Mouse (Mus musculus) right cerebral cortex, adult 2 months (tissue): ENCODE results near the gene Insyn1.

Experiments used
- DNase-seq, 2 experiments: peaks; one replicate each; pipeline ENCODE4 v3.0.0; 2021 to 2022; ENCODE audit warnings: low spot score in 2 of 2

Insyn1 gene

DNA sequence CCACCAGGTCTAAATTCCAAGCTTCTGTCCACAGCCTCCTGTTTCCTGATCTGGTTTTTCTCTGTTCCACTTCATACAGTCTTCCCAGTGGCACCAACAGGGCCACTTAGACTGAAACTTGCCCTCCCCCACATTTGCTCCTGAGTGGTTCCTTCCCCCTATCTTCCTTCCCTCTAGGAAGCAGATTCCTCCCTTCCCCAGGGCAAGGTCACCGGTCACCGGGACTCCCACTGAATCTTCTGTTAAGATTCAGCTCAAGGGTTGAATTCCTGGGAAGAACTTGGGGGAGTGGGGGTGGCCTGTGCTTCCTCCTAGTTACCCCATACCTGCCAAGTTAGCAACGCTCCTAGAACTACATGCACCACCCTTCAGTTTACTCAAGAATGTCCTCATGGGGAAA lies 1.3 kb upstream of the Insyn1 start:
- DNase-seq = no peak

DNA sequence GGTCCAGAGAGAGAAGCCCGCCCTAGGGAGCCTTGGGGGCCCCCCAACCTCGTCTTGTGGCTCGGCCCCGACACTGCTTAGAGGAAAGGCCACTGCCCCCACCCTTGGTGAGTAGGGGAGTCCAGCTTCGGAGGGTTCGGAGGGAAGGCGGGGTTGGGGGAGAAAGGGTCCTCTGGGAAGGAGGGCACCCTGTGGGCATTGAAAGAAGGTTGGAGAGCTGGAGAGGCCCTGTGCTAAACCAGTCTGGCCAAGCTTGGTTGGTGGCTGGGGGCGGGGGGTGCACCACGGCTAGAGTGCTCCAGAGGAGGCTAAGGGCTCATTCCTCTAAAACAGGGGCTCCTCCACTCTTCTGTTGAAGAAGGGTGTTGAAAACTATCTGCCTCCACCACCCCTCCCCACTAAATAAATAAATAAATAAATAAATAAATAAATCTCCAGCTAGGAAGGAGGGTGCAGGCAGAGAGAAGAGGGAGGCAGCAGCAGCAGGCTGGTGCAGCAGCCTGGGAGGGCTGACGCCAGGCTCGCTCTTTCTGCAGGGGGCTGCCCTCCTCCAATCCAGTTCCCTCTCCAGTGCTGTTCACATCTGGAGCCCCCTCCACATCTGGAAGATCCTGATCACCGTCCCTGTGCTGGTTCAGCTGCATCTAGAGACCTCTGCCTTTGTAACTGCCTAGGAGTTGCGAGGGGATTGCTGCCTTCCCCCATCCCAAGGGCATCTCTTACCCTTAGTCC lies 896 bp downstream of the Insyn1 start:
- no peak for DNase-seq

DNA sequence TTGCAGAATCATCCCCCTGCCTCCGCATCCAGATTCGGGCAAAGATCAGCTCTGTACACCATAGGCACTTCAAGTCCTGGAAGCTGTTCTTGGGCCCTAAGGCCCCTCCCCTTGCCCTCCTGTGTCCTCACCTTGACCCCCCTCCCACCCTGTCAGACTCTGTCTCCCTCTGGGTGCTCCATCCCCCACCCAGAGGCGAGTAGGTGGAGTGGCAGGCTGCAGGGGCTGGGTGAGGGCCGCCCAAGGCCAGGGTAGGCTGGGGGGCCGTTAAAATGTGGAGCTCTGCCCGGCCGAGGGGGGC lies 1.4 kb downstream of the Insyn1 start:
- no peak for DNase-seq

DNA sequence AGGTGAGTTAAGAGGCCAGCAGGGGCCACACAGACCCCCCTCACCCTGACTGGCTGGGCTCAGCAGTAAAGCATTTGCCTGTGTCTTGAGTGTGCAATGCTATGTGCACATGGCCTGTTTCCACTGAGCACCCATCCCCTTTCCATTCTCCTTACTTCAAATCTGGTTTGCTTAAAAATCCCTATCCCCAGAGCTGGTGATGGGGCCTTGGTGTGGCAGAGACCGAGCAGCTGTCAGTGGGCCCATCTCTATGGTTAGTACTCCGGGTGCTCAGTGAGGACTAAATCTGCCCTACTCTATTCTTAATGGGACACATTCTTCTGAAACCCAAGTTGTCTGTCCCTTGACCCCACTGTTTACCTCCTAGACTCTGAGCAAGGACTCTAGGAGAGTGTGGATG lies 2.0 kb downstream of the Insyn1 start:
- no peak for DNase-seq

DNA sequence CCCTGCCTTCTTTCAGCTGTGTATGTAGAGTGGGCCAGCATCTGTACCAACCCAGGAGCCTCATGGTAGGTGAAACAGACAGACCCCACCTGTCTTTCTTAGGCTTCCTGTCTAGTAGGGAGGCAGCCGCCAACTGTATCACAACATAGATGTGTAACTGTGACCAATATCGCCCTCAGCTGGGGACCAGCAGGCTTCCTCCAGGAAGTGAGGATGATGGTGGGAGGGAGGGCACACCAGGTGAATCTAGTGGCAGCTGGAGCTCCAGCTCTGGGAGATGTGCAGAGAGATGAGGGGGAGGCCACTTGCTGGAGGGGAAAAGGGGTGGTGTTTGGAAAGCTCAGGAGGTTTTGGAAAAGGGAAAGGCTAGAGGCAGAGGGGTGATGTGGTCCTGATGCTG lies 6.6 kb downstream of the Insyn1 start:
- no peak for DNase-seq

DNA sequence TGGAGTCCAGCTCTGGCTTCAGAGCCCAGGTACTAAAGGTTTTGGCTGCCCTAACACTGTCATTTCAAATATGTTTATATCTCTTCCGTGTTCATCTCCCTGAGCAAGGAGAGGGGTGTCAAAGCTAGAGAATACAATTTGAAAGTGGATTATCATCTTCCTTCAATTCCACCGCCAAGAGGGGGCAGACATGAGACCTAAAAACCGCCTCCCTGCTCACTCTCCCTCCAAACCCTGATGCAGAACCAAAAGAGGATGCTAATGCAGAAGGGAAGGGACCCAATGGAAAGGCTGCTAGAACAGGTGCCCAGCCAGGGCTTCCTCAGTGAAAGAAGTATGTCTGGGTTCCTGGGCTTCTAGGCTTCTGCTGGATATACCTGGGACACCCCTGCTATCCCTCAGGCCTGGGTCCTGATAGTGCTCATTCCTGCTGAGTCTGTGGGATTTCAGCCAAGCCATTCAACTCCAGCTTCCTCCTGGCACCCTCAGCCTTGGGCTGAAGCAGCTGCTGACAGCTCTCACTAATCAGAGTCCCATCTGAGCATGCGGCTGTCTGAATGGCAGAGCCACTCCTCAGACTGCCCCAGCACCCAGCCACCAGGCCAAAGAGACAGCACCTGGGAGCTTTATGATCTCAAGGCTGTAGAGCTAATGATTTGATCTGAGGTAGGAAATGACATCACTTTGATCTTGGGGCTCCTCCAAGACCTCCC lies 8.2 kb downstream of the Insyn1 start:
- no peak for DNase-seq

DNA sequence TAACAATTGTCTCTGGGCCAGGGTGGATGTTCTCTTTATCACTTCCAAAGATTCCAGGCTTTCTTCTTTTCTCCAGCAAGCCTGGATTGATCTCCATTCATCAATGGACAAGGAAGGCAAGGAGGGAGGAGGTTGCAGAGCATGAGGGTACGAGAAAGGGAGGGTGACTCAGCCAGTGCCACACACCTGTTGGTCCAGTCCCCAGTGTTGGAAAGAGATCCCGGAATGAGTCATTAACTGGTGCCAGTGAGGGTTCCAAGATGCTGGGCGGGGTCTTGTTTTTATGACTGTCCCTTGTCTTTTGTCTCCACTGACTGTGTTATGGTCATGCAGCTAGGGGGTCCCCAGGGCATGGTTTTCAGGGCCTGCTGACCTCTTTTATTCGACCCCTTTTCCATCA lies 9.5 kb downstream of the Insyn1 start:
- no peak for DNase-seq

DNA sequence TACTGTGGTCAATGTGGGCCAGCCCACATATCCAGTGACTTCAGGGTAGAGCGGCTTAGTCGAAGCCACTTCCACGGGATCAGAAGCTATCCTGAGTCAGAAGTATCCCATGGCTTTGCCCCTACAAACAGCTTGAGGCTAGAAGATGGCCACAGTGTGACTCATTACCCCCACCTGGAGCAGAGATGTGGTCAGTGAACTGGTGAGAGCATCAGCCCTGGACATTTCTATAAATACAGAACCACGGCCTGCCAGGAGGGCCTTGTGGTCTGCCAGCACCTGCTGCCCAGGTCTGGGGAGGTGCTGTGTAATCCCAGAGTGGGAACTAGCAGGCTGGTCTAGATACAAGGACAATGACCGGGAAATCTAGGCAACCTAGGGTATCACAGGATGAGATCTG lies 12.5 kb downstream of the Insyn1 start:
- no peak for DNase-seq

DNA sequence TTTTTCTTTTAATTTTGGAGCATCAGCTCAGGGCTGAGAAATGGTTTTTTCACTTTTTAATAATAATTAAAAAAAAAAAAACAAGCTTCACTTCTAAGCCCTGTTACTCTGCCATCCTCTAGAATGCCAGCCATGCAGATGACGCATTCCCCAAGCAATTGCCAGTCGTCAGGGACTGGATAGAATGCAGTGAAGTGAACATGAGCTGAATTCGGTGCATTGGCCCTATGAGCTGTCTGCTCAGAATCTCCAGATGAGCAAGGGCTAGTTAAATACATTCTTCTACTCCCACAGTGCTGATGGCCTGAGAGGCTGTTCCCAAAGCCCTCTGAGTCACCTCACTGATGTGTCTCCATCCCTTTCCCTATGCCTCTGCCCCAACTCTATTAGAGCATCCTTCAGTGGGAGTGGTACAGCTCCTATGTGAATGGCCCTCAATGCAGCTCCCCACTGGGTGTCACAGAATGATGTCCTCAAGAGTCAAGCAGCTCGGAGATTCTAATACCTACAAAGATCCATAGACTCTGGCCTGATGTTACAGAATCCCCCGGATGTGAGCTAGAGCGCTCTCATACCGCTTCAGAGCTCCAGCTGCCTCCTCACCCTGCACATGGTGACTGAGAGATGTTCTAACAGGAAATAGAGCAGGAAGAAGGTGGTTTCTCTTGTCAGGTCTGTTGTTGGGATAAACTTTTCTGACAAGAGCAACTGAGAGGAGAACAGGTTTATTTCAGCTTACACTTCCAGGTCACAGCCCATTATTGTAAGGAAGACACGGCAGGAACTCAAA lies 19.0 kb downstream of the Insyn1 start:
- no peak for DNase-seq

DNA sequence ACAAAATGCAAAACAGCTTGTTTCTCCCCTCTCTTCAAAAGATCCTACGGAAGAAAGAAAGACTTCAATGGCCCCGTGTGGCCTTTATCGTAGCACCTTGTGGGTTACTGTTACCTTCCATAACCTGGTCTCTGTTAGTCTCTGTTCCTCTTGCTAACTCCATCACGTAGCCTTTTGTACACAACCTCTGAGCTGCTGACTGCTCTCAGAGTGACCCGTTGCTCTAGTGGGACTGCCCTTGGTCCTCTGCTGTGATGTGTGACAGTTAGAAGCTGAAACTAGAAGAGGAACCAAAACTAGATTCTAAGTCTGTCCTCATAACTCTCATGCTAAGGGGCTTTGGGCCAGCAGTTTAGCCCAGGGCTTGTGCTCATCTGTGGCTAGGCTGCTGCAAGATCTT lies 22.0 kb downstream of the Insyn1 start:
- DNase-seq = no peak

DNA sequence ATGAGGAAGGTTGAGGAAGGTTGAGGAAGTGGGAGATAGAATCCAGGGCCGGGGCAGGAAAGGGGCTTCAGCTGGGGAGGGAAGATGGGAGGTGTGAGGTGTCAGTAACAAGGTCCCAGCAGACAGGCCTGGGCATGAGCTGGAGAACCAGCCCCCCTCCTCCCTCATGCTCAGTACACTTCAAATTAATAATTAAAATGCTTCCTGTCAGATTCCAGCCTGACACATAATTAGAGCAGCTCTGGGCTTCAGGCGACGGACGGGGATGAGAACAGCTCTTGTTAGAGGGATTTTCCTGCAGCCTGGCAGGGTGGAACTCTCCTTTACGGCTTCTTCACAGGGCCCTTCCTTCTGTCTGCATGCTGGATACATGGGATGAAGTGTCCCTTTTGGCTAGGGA lies 25.3 kb downstream of the Insyn1 start:
- no peak for DNase-seq

DNA sequence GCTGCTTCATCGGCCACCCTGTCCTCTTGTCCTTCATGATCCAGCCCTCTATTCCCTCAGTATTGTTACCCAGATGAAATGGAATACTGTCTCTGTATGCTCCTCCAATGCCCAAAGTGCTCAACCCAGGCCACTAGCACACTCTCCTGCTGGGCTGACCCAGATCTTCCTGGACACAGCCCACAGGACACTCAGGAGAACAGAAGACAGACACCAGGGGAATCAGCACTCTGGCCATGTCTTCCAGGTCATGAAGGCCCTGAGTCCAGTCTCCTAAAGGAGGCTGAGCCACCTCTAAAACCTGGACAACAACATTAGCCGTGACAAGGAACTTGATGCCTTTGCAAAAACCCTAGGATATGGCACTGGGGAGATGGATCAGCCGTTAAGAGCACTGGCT lies 28.1 kb downstream of the Insyn1 start:
- DNase-seq = no peak

DNA sequence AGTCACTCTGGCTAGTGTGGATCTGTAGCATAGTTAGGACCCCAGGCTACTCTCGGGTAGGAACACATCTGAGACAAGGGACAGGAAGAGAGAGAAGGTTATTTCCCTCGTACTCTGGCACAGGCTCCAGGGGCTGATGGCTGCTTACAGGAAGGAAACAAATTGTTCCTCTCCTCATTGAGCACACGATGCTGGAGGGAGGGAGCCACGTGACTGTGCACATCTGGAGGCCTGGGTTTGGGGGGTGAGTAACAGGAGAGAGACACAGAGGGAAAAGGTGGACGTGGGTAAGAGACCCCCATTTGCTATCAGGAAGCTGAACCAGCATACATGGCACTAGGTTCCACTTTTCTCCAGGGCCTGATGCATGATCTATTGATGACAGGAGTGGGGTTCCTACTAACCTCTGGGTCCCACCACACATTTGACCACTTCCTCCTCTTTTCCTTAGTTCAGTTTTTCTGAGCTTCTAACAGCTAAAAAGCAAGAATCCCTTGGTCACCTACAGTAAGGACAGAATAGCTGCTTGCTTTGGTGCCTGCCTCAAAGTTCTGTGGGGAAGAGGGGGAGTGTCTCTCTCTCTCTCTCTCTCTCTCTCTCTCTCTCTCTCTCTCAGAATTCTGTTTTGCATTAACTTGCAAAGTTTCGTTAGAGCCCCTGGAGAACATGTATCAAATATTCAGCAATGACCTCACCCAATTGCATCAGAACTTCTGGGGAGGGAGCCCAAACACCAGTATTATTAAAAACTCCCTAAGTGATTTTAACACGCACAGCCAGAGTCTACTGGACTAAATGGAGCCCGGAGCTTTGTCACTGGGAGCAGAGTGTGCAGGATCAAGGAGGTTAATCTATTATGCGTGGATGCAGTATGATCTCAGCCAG lies 29.7 kb downstream of the Insyn1 start:
- DNase-seq = no peak

DNA sequence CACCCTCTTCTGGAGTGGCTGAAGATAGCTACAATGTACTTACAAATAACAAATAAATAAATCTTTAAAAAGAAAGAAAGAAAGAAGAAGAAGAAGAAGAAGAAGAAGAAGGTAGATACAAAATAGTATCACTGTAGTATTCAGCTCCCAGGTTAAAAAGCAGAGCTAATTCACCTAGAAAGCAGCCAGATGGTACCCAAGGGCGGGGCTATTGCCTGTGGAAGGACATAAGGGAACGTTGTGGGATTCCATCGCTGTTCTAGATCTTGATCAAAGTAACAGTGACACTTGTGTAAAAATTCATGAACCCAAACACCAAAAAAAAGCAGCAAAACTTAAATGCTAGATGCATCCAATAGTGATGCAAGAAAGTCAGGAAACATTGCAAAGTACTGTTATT lies 31.6 kb downstream of the Insyn1 start:
- no peak for DNase-seq

DNA sequence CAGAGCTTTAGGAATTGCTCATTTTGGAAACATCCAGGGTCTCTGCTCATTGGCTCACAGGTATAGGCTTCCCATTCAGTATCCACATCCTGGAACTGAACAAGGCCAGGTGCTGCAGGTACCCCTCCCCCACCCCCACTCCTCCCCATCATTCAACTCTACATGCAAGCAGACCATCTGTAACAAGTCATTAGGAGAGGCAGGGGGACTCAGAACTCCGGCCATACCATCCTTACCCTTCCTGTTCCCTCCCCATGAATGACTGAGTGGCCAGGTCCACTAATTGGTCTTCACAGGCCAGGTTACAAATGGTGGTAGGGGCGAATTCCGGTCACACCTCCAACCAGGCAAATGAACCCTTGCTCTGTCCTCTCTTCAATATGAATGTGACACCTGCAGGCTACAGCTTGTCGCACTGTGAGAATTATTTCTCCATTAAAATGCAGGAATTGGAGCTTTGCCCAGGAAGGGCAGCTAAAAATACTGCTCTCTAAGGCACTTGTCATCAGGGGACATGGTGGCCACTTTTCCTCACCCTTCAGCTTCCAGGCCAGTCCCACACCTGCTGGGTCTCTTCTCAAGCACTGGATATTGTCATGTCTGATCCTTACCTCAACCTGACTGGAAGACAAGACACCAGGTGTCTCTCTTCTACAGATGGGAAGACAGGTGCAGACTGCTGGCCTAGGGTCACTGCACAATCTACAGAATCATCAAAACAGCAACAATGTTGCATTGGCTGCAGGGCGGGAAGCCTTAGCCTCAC lies 32.6 kb downstream of the Insyn1 start:
- DNase-seq = no peak

DNA sequence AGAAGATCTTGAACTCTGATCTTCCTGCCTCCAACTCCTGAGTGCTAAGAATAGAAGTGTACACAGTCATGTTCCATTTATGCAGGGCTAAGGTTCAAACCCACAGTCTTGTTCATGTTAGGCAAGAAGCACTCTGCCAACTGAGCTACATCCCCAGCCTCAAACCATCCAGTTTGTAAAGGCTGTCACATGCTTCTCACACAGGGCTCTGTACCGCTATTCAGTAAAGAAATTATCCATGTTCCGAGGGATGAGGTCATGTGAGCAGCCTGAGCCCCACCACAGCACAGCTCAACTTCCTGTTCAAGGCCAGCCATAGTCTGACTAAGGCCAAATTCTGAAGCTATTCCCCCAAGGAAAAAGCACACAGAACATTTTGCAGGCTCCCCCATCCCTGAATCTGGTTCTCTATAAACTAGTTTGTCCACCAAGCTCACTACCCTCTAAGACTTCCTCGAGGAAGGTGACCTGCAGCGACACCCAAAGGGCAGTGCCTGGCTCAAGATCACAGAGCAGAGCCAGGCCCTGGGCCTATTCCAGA lies 33.5 kb downstream of the Insyn1 start:
- no peak for DNase-seq

DNA sequence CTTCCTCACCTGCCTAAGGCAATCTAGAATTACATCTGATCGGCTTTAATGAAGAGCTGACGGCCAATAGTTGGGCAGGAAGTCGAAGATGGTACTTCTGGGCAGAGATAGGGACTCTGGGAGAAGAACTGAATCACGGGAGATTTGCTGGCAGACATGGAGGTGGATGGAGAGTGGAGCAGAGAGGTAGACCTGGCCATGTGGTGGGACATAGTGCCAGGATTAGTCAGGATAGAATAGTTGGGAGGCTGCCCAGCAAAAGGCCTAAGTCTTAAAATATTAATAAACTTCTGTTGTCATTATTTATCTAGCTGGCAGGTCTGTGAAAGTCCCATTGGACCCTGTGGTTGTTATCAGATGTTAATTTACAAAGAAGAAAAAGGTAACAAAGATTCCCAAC lies 36.7 kb downstream of the Insyn1 start:
- DNase-seq = no peak

DNA sequence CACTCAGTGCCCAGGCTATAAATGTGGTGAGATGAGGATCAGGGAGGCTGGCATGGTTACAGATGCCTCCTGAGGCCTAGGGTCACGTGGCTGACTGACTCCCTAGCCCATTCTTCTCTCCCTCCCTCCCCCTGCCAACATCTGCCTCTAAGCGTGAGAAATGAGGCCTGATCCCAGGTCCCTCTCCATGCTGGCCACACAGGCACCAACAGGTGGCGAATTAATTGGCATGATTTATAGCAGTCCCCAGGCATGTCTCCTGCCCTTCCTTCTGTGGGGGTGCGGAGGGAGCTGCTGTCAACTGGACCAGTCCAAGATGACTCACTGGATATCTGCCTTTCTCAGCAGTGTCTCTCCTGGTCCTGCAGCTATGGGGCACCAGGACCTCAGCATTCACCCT lies 39.4 kb downstream of the Insyn1 start:
- no peak for DNase-seq

DNA sequence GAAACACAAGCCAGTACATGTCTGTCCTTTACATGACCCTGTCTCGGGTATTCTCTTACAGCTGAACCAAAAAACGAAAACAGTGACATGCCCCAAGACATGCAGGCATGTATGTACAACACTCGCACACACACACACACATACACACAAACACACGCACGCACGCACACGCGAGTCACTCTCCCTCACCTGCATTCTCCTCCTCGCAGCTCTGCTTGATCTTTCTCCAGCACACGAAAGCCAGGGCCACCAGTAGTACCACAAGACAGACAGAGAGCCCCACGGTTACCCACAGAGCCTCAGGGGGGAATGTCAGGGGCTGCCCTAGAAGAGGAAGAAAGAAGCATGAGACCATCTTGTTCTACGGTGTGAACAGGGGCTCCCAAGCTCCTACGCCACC lies 42.0 kb downstream of the Insyn1 start:
- no peak for DNase-seq

DNA sequence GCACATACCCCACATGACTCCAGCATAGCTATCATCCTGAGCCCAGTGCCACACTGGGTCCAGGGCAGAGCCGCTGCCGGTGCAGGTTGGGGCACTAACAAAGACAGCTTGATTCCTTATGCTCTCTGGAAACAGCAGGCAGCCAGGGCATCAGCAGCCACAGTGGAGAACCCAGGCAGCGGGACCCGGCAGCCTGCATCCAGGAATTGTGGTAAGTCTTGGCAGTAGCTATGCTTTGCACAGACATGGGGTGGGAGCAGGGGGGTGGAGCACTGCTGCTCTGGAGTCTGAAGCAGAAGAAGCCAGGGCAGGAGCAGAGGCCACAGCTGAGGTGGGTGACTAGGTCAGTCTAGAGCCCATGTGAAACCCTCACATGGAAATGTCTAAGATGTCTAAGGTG lies 43.8 kb downstream of the Insyn1 start:
- no peak for DNase-seq

DNA sequence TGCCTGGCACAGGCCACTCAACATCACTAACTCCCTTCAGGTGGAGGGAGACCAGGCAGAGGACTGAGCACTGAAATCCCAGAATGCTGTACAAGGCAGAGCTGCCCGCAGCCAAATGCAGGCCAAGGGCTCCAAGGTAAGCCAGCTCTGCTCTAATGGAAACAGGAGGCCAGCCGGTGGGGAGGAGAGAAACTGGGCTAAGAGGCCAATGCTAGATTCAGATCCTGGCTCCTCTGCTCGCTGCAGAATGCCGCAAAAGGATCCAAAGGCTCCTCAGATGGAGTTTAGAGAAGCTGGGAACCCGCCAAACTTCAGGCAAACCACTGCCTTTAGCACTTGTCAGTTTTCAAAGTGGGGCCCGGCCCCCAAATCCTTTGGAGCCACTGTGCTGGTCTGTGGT lies 44.9 kb downstream of the Insyn1 start:
- no peak for DNase-seq
